Mouse (Mus musculus): ENCODE results near the gene Ncoa5.

Gene Ncoa5

DNA sequence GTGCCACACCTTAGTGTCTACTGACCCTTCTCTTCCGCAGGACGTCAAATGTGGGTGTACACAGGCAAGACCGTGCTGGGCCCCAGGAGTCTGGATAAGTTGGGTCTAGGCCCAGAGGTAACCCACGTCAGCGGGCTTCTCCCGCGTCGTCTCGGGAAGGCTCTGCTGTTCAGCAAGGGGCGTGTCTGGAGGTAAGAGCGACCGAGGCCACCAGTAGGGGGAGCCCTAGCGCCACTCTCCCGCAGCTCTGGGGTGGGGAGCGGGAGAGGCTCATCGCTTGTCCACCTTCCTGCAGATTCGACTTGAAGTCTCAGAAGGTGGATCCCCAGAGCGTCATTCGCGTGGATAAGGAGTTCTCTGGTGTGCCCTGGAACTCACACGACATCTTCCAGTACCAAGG, 81.4 kb downstream of the Ncoa5 start:
- peak; percentile 77 for DNase-seq

DNA sequence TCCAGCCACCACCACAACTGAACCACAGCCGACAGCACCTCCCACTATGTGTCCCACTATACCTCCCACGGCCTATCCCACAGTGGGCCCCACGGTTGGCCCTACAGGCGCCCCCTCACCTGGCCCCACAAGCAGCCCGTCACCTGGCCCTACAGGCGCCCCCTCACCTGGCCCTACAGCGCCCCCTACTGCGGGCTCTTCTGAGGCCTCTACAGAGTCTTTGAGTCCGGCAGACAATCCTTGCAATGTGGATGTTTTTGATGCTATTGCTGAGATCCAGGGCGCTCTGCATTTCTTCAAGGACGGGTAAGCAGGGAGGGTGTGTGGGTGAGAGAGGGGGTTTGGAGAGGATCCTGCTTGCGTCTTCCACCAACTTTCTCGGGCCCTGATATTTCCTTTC, 82.2 kb downstream of the Ncoa5 start:
- DNase-seq: no peak

DNA sequence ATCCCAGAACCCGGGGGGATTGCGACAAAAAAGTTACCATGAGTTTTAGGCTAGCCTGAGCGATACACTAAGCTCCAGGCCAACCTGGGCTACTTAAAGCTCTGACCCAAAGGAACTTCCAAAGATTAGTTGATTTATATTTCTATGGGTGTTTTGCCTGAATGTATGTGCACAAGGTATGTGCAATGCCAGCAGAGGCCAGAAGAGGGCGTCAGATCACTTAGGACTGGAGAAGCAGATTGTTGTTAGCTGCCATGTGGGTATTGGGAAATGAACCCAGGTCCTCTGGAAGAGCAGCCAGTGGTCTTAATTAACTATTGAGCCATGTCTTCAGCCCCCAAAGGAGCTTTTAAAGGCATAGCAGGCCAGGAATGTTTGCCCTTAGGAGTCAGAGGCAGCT, 82.9 kb downstream of the Ncoa5 start:
- DNase-seq: no peak

DNA sequence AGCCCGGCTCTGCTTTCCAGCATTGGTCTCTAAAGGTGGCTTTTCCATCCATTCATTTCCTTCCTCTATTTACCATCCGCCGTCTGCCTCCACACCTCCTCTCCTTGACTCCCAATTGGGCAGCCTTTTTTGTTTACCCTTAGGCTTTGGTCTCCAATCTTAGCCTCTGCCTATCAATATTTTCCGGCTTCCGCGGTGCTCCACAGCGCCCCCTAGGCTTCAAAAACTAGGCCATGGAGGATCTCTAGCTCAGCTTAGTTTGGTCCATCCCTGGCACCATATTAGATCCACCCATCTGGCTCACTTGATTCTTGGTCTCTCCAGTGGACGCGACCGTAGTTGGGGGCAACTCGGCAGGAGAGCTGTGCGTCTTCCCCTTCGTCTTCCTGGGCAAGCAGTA, 84.2 kb downstream of the Ncoa5 start:
- no peak for DNase-seq

Measured in right cerebral cortex, adult 18-20 months (tissue).